Mouse (Mus musculus): ENCODE data around the gene Antxr1.

Antxr1 gene

DNA sequence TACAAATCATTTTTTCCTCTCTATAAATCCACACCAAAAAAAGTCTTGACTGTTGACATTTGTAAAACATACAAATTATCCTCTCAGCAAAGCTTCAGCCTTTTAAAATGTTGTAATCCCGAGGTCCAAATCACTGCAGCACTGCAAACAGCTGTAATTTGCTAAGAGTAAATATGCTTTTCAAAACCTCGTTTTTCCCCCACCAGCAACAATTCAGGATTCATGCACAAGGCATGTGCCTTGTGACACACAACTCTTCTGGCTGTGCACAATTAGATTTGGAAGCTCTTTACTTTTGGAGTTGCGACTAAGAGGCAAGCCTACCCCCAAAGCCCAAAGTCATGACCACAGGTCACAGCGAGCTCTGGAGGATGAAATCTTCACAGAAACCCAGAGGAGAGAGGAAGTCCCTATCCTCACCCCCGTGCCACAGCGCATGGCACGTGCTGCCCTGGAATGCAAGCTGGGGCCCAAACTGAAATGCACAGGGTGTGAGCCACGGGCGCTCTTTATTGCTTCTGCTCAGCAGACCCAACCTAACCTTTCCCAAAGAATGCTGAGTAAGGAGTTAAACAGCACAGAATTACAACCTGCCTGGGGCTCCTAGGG lies 87.3 kb downstream of the Antxr1 start:
- no peak for DNase-seq (ENCODE audit: low spot score)

DNA sequence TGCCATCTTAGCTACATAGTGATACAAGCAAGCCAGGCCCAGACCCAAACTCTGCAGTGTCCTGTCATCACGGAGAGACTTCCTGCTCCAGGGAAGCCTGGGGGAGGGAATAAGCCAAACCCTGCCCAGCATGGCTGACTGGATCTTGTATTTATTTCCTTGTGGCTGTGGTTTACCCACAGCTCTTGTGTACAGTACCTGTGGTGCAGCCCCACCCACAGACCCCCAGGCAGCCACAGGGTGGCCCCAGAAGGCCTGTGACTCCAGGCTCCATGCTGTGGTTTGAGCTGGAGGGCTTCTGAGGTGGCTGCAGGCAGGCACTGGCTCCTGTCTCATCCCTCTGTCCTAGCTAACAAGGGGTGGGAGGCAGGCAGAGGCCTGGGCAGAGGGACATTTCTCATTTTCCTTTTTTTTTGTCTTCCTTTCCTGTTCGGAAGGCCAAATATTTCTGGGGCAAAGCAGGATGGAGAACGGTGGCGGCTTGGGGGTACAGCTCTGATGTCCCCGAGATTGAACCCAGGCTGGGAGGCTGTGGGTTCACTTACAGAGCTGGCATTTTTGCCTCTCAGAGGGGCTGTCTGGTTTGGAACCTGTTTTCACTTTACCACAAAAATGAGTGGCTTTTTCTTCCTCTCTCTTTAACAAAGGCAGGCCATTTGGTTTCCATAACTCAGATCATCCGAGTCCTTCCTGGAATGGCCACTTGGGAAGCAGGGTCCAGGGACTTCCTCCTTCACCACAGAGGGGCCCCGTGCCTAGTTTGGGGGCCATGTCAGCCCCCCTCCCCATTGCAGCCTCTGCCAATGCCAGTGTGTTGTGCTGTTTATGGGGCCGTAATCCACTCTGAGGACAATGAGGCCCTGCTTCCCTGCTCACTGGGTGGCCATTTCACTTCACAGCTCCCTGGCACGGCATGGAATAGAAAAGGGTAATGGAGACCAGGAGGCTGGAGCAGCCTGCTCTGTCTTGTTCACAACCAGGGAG lies 91.2 kb downstream of the Antxr1 start:
- no peak for DNase-seq (ENCODE audit: low spot score)

DNA sequence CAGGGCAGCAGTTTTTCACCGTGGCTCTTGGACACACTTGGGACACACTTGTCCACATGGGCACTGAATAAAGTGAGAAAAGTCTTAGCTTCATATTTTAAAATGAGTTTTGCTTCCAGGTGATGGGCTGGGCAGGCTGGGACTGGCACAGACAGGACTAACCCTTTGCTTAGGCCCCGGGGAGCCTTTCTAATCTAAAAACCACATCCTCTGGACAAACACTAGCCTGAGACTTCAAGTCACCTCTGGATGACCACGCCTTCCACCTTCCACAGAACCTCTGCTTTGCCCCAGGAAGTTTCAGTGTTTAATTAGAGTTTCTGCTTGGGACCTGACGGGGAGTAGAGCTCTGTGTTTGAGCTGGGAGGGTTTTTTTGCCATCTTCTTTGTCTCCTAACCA lies 98.4 kb downstream of the Antxr1 start:
- no peak for DNase-seq (ENCODE audit: low spot score)

DNA sequence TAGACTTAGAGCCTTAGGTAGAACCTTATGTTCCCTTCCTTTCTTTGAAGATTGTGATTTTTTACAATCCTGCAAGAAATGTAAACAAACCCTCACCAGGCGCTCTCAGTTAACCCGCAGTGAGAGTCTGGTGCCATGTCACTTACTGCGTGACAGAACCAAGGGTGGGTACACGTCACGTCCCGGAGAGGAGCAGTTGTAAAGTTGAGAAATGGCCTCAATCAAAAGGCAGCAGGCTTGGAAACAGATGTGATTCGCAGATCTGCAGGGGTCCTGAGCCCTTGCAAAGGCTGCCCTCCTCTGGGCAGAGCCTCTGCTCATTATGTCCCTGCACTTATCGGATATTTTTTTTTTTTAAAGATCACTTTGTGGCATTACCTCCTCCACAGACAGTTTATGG lies 99.6 kb downstream of the Antxr1 start:
- DNase-seq (ENCODE audit: low spot score): no peak

DNA sequence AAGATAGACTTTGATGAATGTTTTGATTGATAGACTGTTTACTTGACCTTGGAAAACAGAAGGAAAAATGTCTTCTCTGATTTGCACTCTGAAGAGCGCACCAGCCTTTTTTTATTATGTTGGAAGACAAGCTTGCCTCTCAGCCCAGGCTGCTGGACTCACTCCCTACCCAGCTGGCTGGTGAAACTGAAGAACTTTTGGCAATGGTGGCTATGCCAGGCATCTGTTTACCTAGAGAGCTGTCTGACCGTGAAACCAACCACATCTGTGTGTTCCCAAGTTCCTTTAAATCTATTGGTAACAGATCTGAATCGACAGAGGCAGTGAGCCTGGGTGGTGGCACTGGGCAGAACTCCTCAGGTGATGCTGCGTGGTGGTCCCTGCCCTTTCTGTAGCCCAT lies 102.5 kb downstream of the Antxr1 start:
- DNase-seq (ENCODE audit: low spot score): no peak

DNA sequence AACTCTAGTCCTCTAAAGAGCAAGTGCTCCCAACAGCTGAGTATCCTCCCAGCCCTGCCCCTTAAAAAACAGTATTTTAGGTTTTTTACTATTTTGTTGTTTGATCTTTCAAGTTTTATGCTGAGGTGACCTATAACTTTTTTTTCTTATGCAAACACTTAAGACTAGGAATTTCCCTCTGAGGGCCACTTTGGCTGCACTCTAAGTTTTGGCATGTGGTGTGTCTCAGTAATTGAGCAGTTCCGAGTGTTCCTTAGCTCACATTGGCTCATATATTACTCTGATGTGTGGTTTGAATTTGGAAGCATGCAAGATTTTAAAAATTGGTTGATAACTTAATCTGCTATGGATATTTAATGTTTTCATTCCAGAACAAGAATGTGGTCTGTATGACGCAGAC lies 105.6 kb downstream of the Antxr1 start:
- no peak for DNase-seq (ENCODE audit: low spot score)

DNA sequence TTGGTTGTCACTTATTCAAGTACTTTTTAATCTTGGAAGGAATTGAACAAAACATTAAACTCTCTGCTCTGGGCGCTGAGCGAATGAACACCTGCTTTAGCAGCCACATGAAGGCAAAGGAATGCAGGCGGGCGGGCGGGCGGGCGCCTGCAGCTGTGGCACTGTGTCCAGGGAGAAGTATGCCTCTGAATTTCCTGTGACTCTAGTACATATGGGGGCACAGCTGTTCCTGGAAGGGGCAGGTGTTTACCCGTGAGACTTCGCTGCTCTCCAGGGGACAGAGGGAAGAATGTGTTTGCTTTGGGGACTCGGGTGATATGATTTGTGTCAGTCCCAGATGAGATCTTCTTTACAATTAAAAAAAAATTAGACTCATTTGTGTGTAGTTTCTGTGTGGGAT lies 107.7 kb downstream of the Antxr1 start:
- DNase-seq (ENCODE audit: low spot score): no peak

DNA sequence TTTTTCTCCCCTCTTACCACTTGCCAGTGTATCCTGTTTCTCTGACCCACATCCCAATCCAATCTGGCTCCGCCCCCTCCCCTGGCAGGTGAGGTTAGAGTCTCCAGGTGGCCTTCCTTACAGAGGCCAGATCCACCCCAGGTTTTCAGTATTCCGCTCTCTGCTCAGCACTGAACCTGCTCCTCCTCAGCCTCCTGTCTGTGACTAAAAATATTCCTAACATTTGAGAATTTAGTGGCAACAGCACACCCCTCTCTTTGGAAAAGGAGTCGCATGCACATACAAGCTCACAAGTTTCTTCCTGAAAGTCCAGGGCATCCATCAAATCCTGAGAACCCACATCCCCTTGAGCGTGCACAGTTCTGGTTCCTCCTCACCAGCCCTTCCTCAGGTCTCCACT lies 109.3 kb downstream of the Antxr1 start:
- no peak for DNase-seq (ENCODE audit: low spot score)

DNA sequence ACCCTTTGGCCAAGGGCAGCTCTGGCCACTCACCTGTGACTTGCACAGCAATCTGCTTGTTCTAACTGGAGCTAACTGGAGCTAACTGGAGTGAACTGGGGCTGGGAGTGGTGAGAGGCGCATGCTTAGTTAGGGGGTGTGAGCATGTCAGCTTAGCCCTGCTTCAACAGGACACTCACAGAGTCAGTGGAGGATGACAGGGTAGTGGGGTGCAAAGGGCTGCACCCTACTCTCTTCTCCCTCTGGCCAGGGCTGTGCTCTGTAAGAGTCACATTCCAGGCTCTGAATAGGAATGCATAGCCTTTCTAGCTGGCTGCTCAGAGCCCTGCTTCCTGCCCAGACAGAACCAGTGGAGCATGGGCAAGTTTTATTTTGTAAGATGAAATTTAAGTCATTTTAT lies 110.3 kb downstream of the Antxr1 start:
- DNase-seq (ENCODE audit: low spot score): no peak

DNA sequence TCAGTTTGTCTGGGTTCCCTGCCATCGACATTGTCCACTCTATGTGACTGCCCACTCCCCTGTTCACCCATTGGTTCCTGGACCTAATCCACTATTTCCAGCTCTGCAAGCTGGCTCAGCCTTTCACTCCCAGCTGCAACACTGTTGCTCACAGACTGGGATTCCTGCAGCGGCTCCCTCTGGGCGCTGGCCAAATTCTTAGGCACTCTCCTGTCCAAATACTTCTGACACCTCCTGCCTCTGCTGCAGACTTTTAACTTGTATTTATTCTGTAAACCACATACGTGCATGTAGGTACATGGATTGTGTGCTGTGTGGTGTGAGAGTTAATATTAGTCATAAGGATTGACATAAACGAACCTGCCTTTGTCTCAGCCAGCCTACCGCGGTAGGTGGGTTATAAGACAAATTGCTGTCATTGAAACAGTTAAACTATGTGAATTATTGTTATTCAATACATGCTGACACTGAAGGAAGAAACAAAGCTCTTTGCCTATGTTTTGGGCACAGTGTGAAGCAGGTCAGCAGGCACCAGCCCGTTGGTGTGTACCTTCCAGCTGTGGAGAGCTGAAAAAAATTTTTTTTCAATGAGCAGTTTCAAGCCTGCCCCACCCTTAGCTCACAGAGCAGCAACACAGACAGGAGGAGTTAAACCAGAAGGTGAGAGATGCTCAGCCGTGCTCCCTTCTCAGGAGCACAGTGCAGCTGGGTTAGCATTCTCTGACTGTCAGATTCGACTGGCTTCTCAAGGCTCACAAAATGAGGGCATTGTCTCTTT lies 112.6 kb downstream of the Antxr1 start:
- DNase-seq (ENCODE audit: low spot score): no peak

DNA sequence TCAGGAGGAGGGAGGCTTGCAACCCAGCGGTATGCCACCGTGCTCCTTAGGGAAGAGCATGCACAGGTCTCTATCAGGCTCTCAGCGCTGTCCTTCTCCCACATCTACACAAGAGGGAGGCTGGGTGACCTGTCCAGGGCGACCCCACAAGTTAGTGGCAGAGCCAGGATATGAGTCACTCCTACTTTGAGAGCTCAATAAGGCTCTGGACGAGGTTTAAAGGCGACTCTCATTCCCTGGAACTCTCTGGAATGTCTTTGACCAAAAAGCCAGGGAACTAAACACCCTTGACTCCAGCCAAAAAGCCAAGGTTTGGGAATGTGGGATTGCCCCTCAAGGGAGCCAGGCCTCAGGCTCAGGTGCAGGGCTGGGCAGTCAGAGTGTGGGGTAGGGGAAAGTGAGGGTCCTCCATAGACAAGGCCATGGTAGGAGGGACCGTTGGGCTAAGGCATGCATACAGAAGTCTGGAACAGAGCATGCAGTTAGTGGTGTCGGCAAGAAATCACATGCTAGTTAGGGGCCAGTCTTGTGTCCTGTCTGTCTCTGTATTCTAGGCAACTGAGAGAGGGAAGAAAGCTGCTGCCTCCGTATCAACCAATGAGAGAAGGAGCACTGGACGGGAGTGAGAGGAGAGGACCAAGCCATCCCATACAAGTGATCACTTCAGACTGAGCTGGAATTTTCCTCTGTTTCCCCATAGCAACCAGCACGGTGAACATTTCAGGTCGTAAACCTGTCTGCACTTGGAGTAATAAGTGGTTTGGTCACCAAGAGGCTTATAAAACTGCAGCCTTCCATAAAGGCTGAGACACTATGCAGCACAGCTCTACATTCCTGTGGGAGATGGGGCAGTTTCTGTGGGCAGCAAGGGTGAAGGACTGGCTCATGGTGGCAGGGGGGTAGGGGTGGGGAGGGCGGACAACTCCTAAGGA lies 116.3 kb downstream of the Antxr1 start:
- no peak for DNase-seq (ENCODE audit: low spot score)

DNA sequence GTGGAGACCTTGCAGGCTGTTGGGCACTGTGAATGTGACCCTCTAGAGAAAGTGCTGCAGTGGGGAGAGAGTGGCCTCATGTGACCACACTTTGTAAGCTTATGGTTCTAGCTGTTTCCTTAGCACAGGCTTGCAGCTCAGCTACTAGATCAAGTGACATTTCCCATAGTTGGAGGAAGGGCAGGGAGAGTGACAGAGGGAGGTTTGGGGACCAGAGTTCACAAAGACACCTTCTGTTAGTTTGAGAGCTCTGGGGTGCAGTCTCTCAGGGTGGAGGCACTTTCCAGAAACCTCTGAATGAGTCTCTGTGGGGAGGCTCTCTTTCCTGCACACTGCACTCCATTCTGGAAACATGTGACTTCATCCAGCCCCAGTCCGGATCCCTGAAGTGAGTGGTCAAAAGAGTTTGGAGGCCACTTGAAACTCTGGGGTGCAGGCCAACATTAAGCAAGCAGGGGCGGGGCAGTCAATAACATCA lies 119.5 kb downstream of the Antxr1 start:
- DNase-seq (ENCODE audit: low spot score): no peak

DNA sequence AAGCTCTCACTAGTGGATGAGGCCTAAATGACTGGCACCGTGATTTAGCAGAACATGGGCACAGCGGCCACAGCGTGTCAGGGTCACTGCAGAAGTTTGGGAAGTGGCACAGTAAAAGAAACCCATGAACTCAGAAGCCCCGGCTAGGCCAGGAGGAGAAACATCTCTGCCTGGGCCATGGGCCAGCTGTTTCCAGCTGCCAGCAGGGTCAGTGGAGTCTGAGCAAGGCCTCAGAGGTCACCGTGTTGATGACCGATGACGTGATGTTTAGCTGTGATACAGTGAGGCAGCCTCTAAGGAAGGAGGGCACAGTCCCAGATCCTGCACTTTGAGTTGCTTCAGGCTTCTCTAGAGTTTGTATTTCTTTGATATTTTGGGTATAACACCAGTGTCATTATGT lies 122.4 kb downstream of the Antxr1 start:
- no peak for DNase-seq (ENCODE audit: low spot score)

DNA sequence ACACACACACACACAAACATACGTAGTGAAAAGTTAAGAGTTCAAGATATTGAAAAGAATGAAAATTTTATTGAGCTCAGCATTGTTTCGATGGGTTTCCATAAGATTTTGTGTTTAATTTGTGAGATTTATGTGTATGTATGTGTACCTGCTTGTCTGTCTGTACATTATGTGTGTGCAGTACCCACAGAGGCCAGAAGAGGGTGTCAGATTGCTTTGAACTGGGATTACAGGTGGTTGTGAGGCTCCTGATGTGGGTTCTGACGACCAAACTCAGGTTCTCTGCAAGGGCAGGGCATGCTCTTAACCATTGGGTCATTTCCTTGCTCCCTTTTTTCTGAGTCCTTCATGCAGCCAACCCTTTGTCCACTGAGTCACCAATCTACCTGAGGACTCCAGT lies 124.1 kb downstream of the Antxr1 start:
- no peak for DNase-seq (ENCODE audit: low spot score)

DNA sequence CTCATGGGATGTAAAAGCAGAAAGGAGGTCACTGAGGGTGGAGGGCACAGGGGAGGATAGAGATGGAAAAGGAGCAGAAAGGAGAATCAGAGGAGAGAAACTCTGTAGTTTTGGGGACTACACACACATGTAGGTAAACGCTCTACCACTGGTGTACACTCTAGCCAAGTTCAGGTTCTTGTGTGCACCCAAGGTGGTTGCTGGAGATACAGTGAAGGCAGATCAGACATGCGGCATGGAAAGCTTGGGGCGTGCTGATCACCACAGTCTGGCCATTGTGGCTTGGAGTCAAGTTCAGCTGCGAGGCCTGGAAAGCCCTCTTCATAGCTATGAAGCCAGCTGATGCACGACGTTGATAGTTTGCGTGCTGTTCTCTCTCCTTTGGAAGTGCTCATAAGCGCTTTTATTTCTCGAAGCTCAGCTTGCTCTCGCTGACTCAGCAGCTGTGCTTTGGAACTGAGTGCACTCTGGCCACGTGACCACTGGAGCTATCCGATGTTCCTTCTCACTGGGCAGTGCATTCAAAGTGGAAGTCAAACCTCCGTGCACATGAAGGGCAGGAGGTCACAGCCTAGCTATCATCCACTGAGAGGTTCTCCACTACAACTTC lies 128.1 kb downstream of the Antxr1 start:
- no peak for DNase-seq (ENCODE audit: low spot score)

DNA sequence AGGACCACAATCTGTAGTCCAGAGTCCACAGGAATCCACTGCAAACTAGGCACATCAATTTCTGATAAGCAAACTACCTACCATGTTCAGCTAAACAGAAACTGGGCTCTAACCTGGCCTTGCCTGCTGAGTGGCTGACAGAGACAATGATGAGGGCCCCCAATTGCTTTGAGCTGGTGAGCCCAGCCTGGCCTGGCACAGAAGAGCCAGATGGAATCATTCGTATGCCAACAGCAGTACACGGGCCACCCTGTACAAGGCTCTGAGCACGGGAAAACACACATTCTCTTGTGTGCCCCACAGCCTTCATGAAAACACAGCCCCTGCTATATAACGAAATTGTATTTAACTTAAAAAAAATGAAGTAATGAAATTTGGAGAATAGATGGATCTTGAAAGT lies 128.8 kb downstream of the Antxr1 start:
- DNase-seq (ENCODE audit: low spot score): no peak

DNA sequence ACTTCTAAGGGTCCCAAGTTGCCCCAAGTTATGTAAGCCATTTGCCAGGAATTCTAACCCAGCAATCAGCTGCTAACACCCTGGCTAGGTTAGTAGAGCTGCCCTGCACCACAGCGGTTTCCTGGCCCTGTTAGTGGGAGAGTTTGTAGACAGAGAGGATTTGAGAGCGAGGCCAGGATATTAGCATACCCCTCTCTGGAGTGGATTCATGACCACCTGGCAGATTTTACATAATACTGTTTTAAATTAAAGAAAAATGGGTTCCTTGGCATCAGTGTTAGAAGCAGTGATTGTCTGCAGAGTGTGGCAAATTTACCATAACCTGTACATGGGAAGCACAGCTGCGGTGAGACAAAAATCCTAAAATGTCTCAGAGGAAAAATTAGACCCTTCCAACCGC lies 132.2 kb downstream of the Antxr1 start:
- DNase-seq (ENCODE audit: low spot score): no peak

DNA sequence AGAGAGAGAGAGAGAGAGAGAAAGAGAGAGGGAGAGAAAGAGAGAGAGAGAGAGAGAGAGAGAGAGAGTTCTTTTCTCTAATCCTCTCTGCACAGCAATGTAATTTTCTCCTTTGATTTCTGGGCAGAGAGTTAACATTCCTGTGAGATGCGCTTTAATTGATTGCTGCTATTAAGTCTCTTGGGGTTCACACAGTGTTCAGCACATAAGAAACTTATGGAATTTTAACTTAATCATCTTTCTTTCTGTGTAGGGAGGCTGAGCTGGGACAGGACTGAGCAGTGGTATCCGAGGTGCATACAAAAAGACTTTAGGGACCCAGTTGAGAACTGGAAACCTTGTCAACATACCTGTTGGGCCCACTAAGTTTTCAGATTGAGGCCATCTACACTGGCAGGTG lies 132.6 kb downstream of the Antxr1 start:
- DNase-seq (ENCODE audit: low spot score): no peak

DNA sequence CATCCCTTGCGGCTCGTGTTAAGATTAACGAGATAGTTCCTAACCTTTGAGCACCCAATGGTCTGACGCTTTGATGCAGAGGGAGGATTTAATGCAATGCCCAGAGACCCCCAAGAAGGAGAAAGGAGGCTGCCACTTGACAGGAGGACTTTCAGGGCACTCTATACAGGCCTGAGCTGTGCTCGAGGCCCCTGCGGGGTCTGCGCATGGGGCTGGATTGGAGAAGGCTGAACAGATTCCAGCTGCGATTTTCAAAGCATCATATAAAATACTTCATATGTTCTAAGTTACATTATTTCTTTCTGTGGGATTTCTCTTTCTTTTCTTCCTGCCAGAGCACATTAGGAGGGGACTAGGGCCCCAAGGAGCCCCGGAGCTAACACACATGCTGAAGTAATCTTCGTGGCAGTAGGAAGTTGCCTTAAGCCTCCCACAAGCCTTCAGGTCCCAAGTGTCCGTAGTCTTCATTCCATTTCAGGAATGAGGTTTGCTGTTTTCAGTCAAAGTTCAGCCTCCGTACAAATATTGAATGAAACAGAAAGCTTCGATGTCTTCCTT lies 133.5 kb downstream of the Antxr1 start:
- no peak for DNase-seq (ENCODE audit: low spot score)

DNA sequence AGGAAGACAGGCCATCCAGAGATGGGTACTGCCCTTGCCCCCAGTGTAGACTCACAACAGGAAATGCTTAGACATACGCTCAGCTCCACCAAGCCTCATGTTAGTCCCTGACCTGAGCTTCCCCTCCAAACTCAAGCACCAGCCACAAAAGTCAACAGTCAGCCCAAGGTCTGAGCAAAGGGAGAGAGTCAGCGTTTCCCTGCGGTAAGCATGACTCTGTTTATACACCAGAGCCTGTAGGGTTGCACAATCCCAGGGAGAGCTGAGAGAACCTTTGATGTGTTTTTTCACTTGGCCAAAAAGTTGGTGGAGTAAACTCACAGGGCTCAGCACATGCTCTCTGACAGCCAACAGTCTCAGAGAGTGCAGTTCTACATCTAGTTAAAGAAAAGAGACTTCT lies 145.9 kb downstream of the Antxr1 start:
- no peak for DNase-seq (ENCODE audit: low spot score)

DNA sequence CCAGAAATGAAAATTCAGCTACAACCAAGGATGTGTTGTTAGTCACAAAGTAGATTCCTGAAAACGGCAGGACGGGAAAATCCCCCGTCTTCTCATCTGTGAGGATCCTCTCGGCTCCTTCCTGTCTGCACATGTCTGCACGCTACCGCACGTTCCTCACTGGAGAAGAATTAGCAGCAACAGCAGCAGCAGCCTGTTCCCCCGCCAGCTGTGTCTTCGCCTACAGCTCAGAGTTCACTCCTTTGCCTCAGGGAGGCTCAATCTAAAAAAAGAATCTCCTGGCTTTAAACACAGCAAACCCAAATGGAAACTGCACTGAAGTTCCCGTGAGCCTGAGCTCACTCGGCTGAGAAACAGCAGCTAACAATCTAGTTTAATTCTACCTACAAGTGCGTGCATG lies 148.6 kb downstream of the Antxr1 start:
- DNase-seq (ENCODE audit: low spot score): no peak

Measured in MN1 (cell line).